Mouse (Mus musculus): Measurements from ENCODE around the gene Rbpj. TPM values are rescaled to one million over a fixed set of nuclear protein-coding genes. Genes with fewer than 3 reads are reported as not detected.
"Not testable (repeated sequence)": the region's sequence is repeated elsewhere in the genome, so short reads cannot be mapped to it uniquely, and the experiment has no call there.

Rbpj gene
- polyA plus RNA-seq, 1 experiment from 2014 or later: 46.1 TPM

DNA sequence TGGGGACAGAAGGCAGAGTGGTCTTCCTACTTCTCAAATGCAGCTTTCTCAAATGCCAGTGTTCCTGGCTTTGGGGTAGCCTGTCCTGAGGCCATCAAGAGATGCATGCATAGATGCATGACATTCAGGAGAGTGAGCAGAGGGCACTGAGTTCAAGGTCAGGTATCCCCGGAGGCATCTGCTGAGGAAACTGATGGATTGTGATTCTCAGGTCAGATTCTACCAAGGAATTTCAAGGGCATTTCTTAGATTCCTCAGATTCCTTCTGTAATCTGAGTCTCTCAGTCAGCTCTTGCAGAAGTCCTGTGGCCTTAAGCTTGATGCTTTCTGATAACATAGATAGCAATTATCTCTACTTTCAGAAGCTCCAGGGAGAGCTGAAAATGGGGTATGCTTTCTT lies 76.1 kb downstream of the Rbpj start:
- no peak overlapping the region for H3K27ac ChIP-seq
- H3K9me3 ChIP-seq: no peaks in the 10 kb centered on the region

DNA sequence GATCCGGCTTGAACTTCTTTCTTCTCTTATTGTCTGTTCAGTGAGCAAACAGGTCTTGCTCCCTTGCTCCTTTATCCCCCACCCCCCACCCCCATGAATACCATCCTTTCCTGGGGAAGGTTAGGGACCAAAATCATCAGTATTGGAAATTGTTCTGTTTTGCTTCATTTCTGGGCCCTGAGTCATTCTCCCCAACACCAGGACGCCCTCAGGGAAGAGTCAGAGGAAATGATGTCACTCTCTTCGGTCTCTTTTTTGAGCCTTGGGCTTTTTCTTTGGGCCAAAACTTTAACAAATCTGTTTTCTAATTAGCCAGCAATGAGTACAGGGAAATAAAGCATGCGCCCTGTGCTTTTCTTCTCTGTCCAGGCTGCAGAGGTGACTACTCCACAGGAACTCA lies 77.4 kb downstream of the Rbpj start:
- no peaks in the 10 kb centered on the region for H3K36me3 ChIP-seq
- H3K4me3 ChIP-seq: no peak overlapping the region
- no peak overlapping the region for H3K27ac ChIP-seq
- no peak overlapping the region for H3K9ac ChIP-seq
- no peak overlapping the region for H3K4me2 ChIP-seq (replicated peaks)
- WGBS: 79% methylated on average over 4 of the region's 4 CpGs
- 0 out of 2 replicates have a peak, but pooled peaks cover under 1% of the 10 kb centered on the region for H3K27me3 ChIP-seq
- ATAC-seq (ENCODE audit: low FRiP score, low read depth): no peak
- peaks cover 13% of the 10 kb centered on the region for H3K4me1 ChIP-seq
- no peaks in the 10 kb centered on the region for H3K9me3 ChIP-seq

More for the DNA sequence above, 76.1 kb downstream of the Rbpj start:
- no peak for ATAC-seq (ENCODE audit: low FRiP score, low read depth)
- Histone ChIP-seq H3K27me3 (no peaks in the 10 kb centered on the region), H3K4me2 (replicated peaks) (no peak overlapping the region), H3K4me1 (peaks cover 8% of the 10 kb centered on the region), H3K4me3 (no peak overlapping the region), H3K9ac (no peak overlapping the region), H3K36me3 (no peaks in the 10 kb centered on the region)
- 50% methylated on average over 1 of the region's 1 CpGs for WGBS

- no peak for ATAC-seq (ENCODE audit: low FRiP score, low read depth)
- no peaks in the 10 kb centered on the region for H3K36me3 ChIP-seq
- H3K27me3 ChIP-seq: 0 out of 2 replicates have a peak, but pooled peaks cover 2% of the 10 kb centered on the region
- H3K9ac ChIP-seq: no peak overlapping the region
- no peaks in the 10 kb centered on the region for H3K9me3 ChIP-seq
- H3K4me3 ChIP-seq: no peak overlapping the region
- H3K4me1 ChIP-seq: peaks cover 13% of the 10 kb centered on the region
- 88% methylated on average over 4 of the region's 4 CpGs for WGBS
- H3K27ac ChIP-seq: no peak overlapping the region
- H3K4me2 ChIP-seq (replicated peaks): no peak overlapping the region
Observed at GRCm38 (mm10) chr5:53543945-53544344, 78.0 kb downstream of the Rbpj start.

DNA sequence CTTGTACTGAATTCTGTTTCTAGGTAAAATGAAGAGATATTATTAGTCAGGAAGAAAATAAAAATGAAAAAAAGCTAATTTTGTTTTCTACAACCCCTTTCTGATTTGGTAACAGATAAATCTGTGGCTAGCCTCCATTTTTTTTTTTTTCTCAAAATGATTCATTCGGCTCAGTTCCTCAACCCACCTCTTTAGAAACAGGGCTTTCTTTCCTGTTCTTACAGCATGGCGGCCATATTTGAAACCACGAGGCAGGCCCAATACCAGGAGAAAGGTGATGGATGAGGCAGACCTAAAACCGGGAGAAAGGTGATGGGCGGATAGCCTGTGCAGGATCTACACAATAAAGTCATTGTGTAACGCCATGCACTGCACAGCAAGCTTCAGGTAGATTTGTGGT lies 80.5 kb downstream of the Rbpj start:
- no peaks in the 10 kb centered on the region for H3K9me3 ChIP-seq
- peak overlapping the region; percentile 33; the same call in 1 of the 2 replicates for H3K27ac ChIP-seq
- H3K4me3 ChIP-seq: no peak overlapping the region
- no peak overlapping the region for H3K4me2 ChIP-seq (replicated peaks)
- H3K9ac ChIP-seq: no peak overlapping the region
- ATAC-seq (ENCODE audit: low FRiP score, low read depth): no peak
- WGBS: 75% methylated on average over 6 of the region's 6 CpGs
- H3K36me3 ChIP-seq: no peaks in the 10 kb centered on the region
- H3K27me3 ChIP-seq: 0 out of 2 replicates have a peak, but pooled peaks cover 2% of the 10 kb centered on the region
- H3K4me1 ChIP-seq: peaks cover 18% of the 10 kb centered on the region

DNA sequence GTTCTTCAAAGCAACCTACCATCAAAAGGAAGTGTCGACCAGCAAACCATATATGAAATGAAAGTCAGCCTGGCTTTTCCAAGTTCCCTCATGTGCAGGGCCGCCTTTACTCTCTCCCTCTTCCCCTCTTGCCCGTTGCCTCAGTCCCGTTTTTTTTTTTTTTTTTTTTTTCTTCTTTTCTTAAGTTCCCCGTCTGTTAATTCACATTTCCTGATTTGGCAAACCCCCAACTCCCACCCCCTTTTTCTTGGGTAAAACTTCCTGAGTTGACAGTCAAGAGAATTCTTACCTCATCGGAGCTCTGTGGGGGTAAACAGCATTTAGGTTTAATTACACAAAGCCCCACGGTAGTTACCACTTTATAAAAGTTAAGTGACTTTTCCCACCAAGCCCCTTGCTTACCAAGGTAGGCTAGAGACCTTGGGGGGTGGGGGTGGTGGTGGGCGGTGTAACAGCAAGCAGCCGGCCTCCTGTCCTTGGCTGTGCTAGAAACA lies 81.1 kb downstream of the Rbpj start:
- Histone ChIP-seq H3K9me3 (no peaks in the 10 kb centered on the region), H3K36me3 (no peaks in the 10 kb centered on the region), H3K27me3 (0 out of 2 replicates have a peak, but pooled peaks cover 2% of the 10 kb centered on the region), H3K9ac (no peak overlapping the region), H3K27ac (peak overlapping the region; percentile 33; the same call in 1 of the 2 replicates), H3K4me3 (no peak overlapping the region), H3K4me1 (peaks cover 22% of the 10 kb centered on the region), H3K4me2 (replicated peaks) (0 out of 2 replicates have a peak overlapping the region, but pooled peaks have one; percentile 9)
- ATAC-seq (ENCODE audit: low FRiP score, low read depth): peak; percentile 68; the same call in 1 of the 2 replicates
- 14% methylated on average over 9 of the region's 9 CpGs for WGBS

GRCm38 (mm10) chr5:53550329-53550728 lies 84.4 kb downstream of the Rbpj start:
- peaks cover 21% of the 10 kb centered on the region for H3K4me1 ChIP-seq
- WGBS: 98% methylated on average over 1 of the region's 1 CpGs
- not testable (repeated sequence) for H3K9ac ChIP-seq; H3K27ac ChIP-seq; H3K36me3 ChIP-seq; H3K4me2 ChIP-seq (replicated peaks); ATAC-seq (ENCODE audit: low FRiP score, low read depth); H3K27me3 ChIP-seq; H3K9me3 ChIP-seq; H3K4me3 ChIP-seq

- 0 out of 2 replicates have a peak, but pooled peaks cover 2% of the 10 kb centered on the region for H3K27me3 ChIP-seq
- 64% methylated on average over 6 of the region's 6 CpGs for WGBS
- no peaks in the 10 kb centered on the region for H3K36me3 ChIP-seq
- H3K4me2 ChIP-seq (replicated peaks): no peak overlapping the region
- ATAC-seq (ENCODE audit: low FRiP score, low read depth): peak; percentile 44; the same call in 1 of the 2 replicates
- H3K9me3 ChIP-seq: no peaks in the 10 kb centered on the region
- no peak overlapping the region for H3K9ac ChIP-seq
- no peak overlapping the region for H3K4me3 ChIP-seq
- no peak overlapping the region for H3K27ac ChIP-seq
- peaks cover 21% of the 10 kb centered on the region for H3K4me1 ChIP-seq
Observed at GRCm38 (mm10) chr5:53551394-53551793, 85.4 kb downstream of the Rbpj start.

GRCm38 (mm10) chr5:53551910-53552309 lies 86.0 kb downstream of the Rbpj start:
- ATAC-seq (ENCODE audit: low FRiP score, low read depth): no peak
- Histone ChIP-seq H3K4me3 (no peak overlapping the region), H3K9ac (no peak overlapping the region), H3K4me2 (replicated peaks) (no peak overlapping the region), H3K27ac (no peak overlapping the region), H3K9me3 (no peaks in the 10 kb centered on the region), H3K27me3 (0 out of 2 replicates have a peak, but pooled peaks cover 2% of the 10 kb centered on the region), H3K4me1 (peaks cover 18% of the 10 kb centered on the region), H3K36me3 (no peaks in the 10 kb centered on the region)
- WGBS: 83% methylated on average over 4 of the region's 4 CpGs

- H3K27ac ChIP-seq: no peak overlapping the region
- H3K9ac ChIP-seq: no peak overlapping the region
- H3K9me3 ChIP-seq: no peaks in the 10 kb centered on the region
- no peak for ATAC-seq (ENCODE audit: low FRiP score, low read depth)
- H3K4me3 ChIP-seq: no peak overlapping the region
- H3K36me3 ChIP-seq: no peaks in the 10 kb centered on the region
- 0 out of 2 replicates have a peak, but pooled peaks cover 2% of the 10 kb centered on the region for H3K27me3 ChIP-seq
- H3K4me2 ChIP-seq (replicated peaks): no peak overlapping the region
- peaks cover 14% of the 10 kb centered on the region for H3K4me1 ChIP-seq
- WGBS: 85% methylated on average over 1 of the region's 1 CpGs
Observed at GRCm38 (mm10) chr5:53553281-53553680, 87.3 kb downstream of the Rbpj start.

DNA sequence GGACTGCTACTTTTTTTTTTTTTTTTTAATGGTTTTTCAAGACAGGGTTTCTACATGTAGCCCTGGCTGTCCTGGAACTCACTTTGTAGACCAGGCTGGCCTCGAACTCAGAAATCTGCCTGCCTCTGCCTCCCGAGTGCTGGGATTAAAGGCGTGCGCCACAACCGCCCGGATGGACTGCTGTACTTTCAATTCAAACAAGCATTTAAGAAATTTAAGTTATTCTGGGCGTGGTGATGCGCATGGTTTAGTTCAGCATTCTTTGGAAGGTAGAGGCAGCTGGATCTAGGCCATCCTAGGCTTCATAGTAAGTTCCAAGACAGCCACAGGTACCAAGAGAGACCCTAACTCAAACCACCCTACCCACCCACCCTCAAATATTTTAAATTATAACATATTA lies 88.2 kb downstream of the Rbpj start:
- no peak for ATAC-seq (ENCODE audit: low FRiP score, low read depth)
- H3K4me1 ChIP-seq: peaks cover 14% of the 10 kb centered on the region
- no peaks in the 10 kb centered on the region for H3K27me3 ChIP-seq
- no peak overlapping the region for H3K27ac ChIP-seq
- H3K9ac ChIP-seq: no peak overlapping the region
- H3K9me3 ChIP-seq: no peaks in the 10 kb centered on the region
- H3K4me3 ChIP-seq: no peak overlapping the region
- WGBS: 95% methylated on average over 8 of the region's 8 CpGs
- no peak overlapping the region for H3K4me2 ChIP-seq (replicated peaks)
- no peaks in the 10 kb centered on the region for H3K36me3 ChIP-seq

GRCm38 (mm10) chr5:53554926-53555325 lies 89.0 kb downstream of the Rbpj start:
- Histone ChIP-seq H3K9me3 (no peaks in the 10 kb centered on the region), H3K4me3 (no peak overlapping the region), H3K27me3 (no peaks in the 10 kb centered on the region), H3K9ac (no peak overlapping the region), H3K36me3 (no peaks in the 10 kb centered on the region), H3K27ac (no peak overlapping the region), H3K4me1 (peaks cover 14% of the 10 kb centered on the region), H3K4me2 (replicated peaks) (no peak overlapping the region)
- 89% methylated on average over 4 of the region's 4 CpGs for WGBS
- no peak for ATAC-seq (ENCODE audit: low FRiP score, low read depth)

- Histone ChIP-seq H3K27ac (no peak overlapping the region), H3K4me2 (replicated peaks) (no peak overlapping the region), H3K27me3 (no peaks in the 10 kb centered on the region), H3K9me3 (no peaks in the 10 kb centered on the region), H3K4me3 (no peak overlapping the region), H3K9ac (no peak overlapping the region), H3K36me3 (no peaks in the 10 kb centered on the region), H3K4me1 (peaks cover 14% of the 10 kb centered on the region)
- ATAC-seq (ENCODE audit: low FRiP score, low read depth): no peak
- 83% methylated on average over 8 of the region's 8 CpGs for WGBS
Observed at GRCm38 (mm10) chr5:53555474-53555873, 89.5 kb downstream of the Rbpj start.

GRCm38 (mm10) chr5:53555929-53556328 lies 90.0 kb downstream of the Rbpj start:
- ATAC-seq (ENCODE audit: low FRiP score, low read depth): no peak
- H3K4me2 ChIP-seq (replicated peaks): no peak overlapping the region
- WGBS: 89% methylated on average over 5 of the region's 5 CpGs

More at GRCm38 (mm10) chr5:53555929-53556328, 90.0 kb downstream of the Rbpj start:
- no peak overlapping the region for H3K9ac ChIP-seq
- H3K27ac ChIP-seq: no peak overlapping the region
- no peaks in the 10 kb centered on the region for H3K9me3 ChIP-seq
- H3K4me3 ChIP-seq: no peak overlapping the region
- H3K36me3 ChIP-seq: no peaks in the 10 kb centered on the region
- no peaks in the 10 kb centered on the region for H3K27me3 ChIP-seq
- peaks cover 13% of the 10 kb centered on the region for H3K4me1 ChIP-seq

Data from limb, embryonic 13.5 days (tissue).